Mouse (Mus musculus) midbrain, embryonic 13.5 days (tissue): ENCODE measurements at regions not wholly inside any gene's neighbourhood (a gene's known extent, or its start where the extent isn't known, plus 50 kb on each side); places are given as distances from the start of the nearest gene placed in this dataset.

Experiments
- ATAC-seq: fragments of 200-750 bp; cut with Nextera tagmentation; 2 replicates; pipeline ENCODE4 v1.8.0; 2017; ENCODE audit warnings: mild to moderate bottlenecking, moderate TSS enrichment, moderate library complexity
- H3K27ac ChIP-seq: fragments of 300-500 bp; sonication (generic); 2 replicates; pipeline ENCODE4 v1.5.1; 2015; ENCODE audit warnings: inconsistent platforms, mild to moderate bottlenecking, moderate library complexity
- H3K27me3 ChIP-seq: fragments of 300-500 bp; sonication (generic); 2 replicates; pipeline ENCODE4 v1.6.1; 2015; ENCODE audit warnings: mild to moderate bottlenecking, inconsistent platforms
- H3K36me3 ChIP-seq: fragments of 300-500 bp; sonication (generic); 2 replicates; pipeline ENCODE4 v1.6.1; 2015; ENCODE audit warnings: mild to moderate bottlenecking, inconsistent platforms
- H3K4me1 ChIP-seq: fragments of 300-500 bp; sonication (generic); replicated peaks from 2 replicates; pipeline ENCODE4 v1.6.1; 2015; ENCODE audit warnings: inconsistent platforms
- H3K4me2 ChIP-seq: fragments of 300-500 bp; sonication (generic); replicated peaks from 2 replicates; pipeline ENCODE4 v1.6.1; 2015; ENCODE audit warnings: moderate library complexity, mild to moderate bottlenecking, inconsistent platforms
- H3K4me3 ChIP-seq: fragments of 300-500 bp; sonication (generic); replicated peaks from 2 replicates; pipeline ENCODE4 v1.5.1; 2015; ENCODE audit warnings: mild to moderate bottlenecking, inconsistent platforms
- H3K9ac ChIP-seq: fragments of 300-500 bp; sonication (generic); replicated peaks from 2 replicates; pipeline ENCODE4 v1.6.1; 2015; ENCODE audit warnings: mild to moderate bottlenecking, inconsistent platforms
- H3K9me3 ChIP-seq: fragments of 300-500 bp; sonication (generic); 2 replicates; pipeline ENCODE4 v1.6.1; 2016; ENCODE audit warnings: mild to moderate bottlenecking, inconsistent platforms
- WGBS: fragments of 180-500 bp; shearing (Covaris S2); methylation state at CpG from one replicate; pipeline ENCODE4 v1.1.7; 2015; 5-methylcytosine and 5-hydroxymethylcytosine counted together

DNA sequence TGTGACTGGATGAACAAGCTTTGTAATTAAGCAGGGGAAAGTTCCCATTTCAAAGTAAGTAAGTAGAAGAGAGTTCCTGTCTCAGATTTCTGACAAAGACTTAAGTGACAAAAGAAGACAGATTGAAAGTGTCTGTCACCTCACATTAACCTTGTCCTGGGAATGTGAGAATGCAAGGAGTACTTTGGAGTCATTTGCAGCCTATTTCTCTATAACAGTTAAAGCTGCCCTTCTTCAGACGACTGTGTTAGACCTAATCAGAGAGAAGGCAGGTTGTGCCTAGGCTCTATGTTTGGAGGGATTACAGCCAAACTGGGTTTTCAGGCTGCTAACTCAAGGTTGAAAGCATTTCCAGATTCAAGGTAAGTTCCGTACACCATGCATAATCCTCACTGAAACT lies 446.5 kb downstream of the Pdgfc start:
- H3K4me1 ChIP-seq = no peaks in the 10 kb centered on the region
- H3K9ac ChIP-seq = no peak overlapping the region
- no peaks in the 10 kb centered on the region for H3K36me3 ChIP-seq
- H3K27ac ChIP-seq = no peak overlapping the region
- ATAC-seq = no peak
- H3K4me3 ChIP-seq = no peak overlapping the region
- no peaks in the 10 kb centered on the region for H3K27me3 ChIP-seq
- WGBS = 58% methylated on average over 2 of the region's 2 CpGs
- no peaks in the 10 kb centered on the region for H3K9me3 ChIP-seq
- no peak overlapping the region for H3K4me2 ChIP-seq

DNA sequence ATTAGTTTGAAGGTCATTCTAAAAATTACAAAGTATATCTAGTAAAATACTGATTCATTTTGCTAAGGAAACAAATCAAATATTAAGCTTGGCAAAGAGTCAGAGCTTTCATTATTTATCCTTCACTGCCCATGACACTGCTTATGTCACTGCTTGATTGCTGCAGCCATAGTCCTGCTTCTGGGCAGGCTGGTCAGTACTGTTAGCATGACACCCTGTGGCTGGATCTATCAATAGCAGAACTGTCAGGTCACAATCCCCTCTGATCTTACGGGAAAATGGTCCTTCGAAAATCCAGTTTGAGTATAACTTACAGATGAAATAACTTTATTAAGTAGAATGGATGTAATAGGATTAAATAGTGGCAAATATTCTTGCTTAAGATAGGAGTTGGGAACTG lies 447.1 kb downstream of the Pdgfc start:
- no peak overlapping the region for H3K27ac ChIP-seq
- H3K4me2 ChIP-seq = no peak overlapping the region
- H3K4me3 ChIP-seq = no peak overlapping the region
- ATAC-seq = no peak
- no peaks in the 10 kb centered on the region for H3K36me3 ChIP-seq
- H3K4me1 ChIP-seq = no peaks in the 10 kb centered on the region
- H3K9ac ChIP-seq = no peak overlapping the region
- no peaks in the 10 kb centered on the region for H3K27me3 ChIP-seq
- WGBS = 63% methylated on average over 2 of the region's 2 CpGs
- no peaks in the 10 kb centered on the region for H3K9me3 ChIP-seq

DNA sequence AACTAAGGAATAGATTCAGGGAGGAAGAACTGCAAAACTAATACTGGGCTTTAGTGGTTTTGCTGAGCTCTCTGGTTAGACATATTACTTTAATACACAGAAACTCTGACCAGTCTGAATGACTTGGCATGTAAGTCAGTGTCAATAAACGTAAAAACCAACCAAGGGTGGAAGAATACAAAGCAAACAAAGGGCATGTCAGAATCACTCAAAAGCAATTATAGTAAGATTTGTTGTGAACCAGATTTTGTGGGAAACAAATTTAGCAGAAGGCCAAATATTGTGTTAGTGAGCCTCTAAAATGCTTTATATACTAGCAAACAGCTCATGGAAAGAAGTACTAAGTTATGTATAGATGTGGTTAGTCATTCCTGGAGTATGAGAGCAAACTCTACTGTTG lies 427.1 kb upstream of the Ctso start:
- no peak for ATAC-seq

DNA sequence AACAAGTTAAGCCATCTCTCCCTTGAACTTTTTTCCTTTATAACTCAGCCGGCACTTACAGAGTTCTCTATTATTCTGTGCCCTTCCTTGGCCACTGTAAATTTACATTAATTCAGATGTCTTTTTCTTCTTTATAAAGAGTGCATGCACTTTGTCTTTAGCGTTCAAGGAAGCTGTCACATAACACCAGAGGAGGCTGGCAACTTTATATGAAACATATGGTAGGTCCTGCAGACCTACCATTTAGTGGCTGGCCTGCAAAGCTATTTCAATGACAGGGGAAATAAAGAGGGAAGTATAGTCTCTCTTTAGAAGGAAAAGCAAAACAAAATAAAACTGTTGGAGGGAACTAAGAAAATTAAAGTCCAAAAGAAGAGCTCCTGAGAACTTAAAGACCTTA lies 423.8 kb upstream of the Ctso start:
- Histone ChIP-seq H3K4me2 (no peak overlapping the region), H3K9me3 (no peaks in the 10 kb centered on the region), H3K27ac (no peak overlapping the region), H3K27me3 (no peaks in the 10 kb centered on the region), H3K36me3 (no peaks in the 10 kb centered on the region), H3K4me1 (no peaks in the 10 kb centered on the region), H3K4me3 (no peak overlapping the region), H3K9ac (no peak overlapping the region)
- WGBS = 48% methylated on average over 2 of the region's 2 CpGs
- no peak for ATAC-seq

More for the DNA sequence above, 427.1 kb upstream of the Ctso start:
- 69% methylated on average over 1 of the region's 1 CpGs for WGBS
- H3K36me3 ChIP-seq = no peaks in the 10 kb centered on the region
- H3K27me3 ChIP-seq = no peaks in the 10 kb centered on the region
- H3K4me3 ChIP-seq = no peak overlapping the region
- no peak overlapping the region for H3K4me2 ChIP-seq
- H3K27ac ChIP-seq = no peak overlapping the region
- no peaks in the 10 kb centered on the region for H3K9me3 ChIP-seq
- H3K4me1 ChIP-seq = no peaks in the 10 kb centered on the region
- no peak overlapping the region for H3K9ac ChIP-seq

DNA sequence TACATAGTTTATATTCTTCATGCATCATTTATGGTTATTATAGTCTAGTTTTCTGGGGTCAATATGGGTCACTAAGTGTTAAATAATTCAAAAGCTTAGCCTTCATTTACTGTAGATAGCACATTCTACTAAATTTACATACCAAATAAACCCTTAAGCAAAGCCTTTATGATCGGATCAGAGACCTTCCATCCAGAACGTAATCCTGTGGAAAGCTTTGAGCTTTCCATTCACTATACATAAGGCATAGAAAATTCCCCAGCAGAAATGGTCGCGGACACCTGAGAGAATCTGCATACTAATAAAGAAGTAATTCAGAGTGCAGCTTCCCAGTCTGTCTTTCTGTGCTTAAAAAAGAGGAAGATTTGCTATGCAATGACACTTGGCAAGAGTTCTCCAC lies 410.6 kb upstream of the Ctso start:
- Histone ChIP-seq H3K27me3 (no peaks in the 10 kb centered on the region), H3K36me3 (no peaks in the 10 kb centered on the region), H3K9ac (no peak overlapping the region), H3K4me2 (no peak overlapping the region), H3K4me3 (no peak overlapping the region), H3K9me3 (no peaks in the 10 kb centered on the region), H3K4me1 (peaks cover 5% of the 10 kb centered on the region), H3K27ac (no peak overlapping the region)
- WGBS = 13% methylated on average over 4 of the region's 4 CpGs
- ATAC-seq = peak; percentile 77

DNA sequence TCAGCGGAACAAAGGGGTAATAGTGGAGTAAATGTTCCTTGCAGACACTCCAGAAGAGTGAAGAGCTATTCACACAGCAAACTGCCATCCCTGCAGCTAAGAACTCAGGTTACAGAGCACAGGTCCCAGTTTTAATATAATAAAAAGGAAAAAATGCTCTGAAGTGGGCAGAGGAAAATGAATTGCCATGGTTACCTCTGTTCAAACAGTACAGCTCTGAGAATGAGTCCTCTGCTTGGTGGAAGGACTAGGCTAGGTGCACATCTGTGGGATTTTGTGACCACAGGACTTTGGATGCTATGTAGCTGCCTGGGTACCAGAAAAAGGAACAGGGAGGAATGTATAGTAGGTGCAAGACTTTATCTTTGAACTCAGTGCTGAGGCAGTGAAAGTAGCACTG lies 401.5 kb upstream of the Ctso start:
- Histone ChIP-seq H3K4me2 (no peak overlapping the region), H3K9me3 (no peaks in the 10 kb centered on the region), H3K4me3 (no peak overlapping the region), H3K27ac (no peak overlapping the region), H3K36me3 (no peaks in the 10 kb centered on the region), H3K4me1 (no peaks in the 10 kb centered on the region), H3K27me3 (no peaks in the 10 kb centered on the region), H3K9ac (no peak overlapping the region)
- 91% methylated on average over 1 of the region's 1 CpGs for WGBS
- ATAC-seq = no peak

DNA sequence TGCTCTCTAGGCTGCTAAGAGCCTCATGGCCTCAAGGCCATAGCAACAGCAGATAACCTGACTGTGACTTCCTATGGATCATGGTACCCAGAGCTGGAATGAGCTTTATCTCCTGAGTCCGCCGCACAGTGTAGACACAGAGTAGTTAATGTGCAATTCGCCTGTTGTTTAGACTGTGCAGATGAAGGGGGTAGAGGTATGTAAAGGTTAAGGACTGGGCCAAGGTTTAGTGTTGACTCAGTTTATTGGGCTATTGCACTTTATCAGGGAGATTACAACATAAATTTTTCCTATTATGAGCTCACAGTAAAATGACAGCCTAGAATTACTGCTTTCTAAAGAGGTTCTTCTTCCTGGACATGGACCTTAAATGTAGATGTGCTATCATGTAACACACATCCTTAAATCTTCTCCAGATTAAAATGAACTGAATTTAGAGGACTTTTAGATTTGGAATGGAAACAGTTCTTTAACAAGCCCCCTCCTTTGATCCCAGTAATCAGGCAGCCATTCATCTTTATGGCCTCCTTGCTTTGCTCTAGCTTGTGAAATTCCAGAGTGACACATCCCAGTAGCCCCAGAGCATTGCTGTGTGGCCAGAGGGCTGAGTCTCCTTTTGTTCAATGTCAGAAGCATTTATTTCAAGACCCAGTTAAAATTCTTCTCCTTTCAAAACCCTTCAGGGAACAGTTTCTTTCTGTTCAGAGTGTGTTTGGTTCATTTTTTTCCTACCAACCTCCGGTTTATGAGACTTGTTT lies 396.8 kb upstream of the Ctso start:
- Histone ChIP-seq H3K27ac (no peak overlapping the region), H3K4me2 (no peak overlapping the region), H3K27me3 (no peaks in the 10 kb centered on the region), H3K4me3 (no peak overlapping the region), H3K9me3 (no peaks in the 10 kb centered on the region), H3K36me3 (no peaks in the 10 kb centered on the region), H3K4me1 (no peaks in the 10 kb centered on the region), H3K9ac (no peak overlapping the region)
- no peak for ATAC-seq
- 82% methylated on average over 4 of the region's 4 CpGs for WGBS

DNA sequence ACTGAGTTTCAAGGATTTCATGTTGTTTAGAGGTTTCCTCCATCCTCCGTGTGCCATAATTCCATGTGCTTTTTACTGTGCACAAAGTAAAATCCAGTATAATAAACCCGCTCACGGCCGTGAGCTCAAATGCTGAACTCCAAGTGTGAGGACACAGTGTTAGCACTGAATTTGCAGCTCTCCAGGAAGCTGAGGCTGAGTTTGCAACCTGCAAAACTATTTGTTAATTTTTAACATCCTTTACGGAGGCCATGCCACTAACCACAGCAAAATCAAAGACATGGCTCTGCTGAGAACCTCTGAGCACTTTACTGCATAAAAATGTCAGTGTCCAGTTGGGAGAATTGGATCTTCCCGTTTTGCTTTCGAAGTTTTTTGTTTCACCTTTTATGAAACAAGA lies 377.6 kb upstream of the Ctso start:
- no peak overlapping the region for H3K4me3 ChIP-seq
- no peaks in the 10 kb centered on the region for H3K27me3 ChIP-seq
- no peaks in the 10 kb centered on the region for H3K9me3 ChIP-seq
- no peak overlapping the region for H3K27ac ChIP-seq
- ATAC-seq = no peak
- WGBS = 83% methylated on average over 7 of the region's 7 CpGs
- no peaks in the 10 kb centered on the region for H3K36me3 ChIP-seq
- no peaks in the 10 kb centered on the region for H3K4me1 ChIP-seq
- no peak overlapping the region for H3K9ac ChIP-seq
- H3K4me2 ChIP-seq = no peak overlapping the region

DNA sequence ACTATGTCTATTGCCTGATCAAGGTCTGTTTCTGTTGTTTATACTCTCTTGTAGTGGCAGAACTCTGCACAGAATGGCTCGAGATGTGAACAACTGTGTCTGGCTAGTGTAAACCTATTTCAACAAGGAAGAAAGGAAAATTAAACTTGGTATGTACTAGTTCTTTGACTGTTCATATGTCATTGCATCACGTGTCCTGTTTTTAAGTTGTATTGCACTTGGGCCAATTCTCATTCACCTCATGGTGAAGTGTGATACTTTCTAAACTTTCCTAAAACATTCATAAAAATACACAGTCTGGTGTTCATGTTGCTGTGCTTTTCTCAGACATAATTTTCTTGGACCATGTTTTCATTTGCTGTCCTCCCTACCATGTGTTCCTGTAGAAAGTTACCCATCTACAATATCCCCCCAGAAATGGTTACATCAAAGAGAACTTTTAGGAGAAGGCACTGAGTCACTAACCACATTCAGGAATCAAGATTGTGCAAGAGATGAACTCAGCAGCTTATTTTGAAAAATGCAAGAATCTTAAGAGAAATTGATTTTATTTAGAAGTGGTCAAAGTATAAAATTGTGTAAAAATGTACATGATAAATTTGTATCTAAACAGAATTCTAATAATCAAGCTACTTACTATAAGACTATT lies 369.7 kb upstream of the Ctso start:
- Histone ChIP-seq H3K4me3 (no peak overlapping the region), H3K27ac (no peak overlapping the region), H3K4me1 (no peaks in the 10 kb centered on the region), H3K9ac (no peak overlapping the region), H3K4me2 (no peak overlapping the region), H3K27me3 (no peaks in the 10 kb centered on the region), H3K9me3 (no peaks in the 10 kb centered on the region), H3K36me3 (no peaks in the 10 kb centered on the region)
- ATAC-seq = no peak
- 92% methylated on average over 2 of the region's 2 CpGs for WGBS

DNA sequence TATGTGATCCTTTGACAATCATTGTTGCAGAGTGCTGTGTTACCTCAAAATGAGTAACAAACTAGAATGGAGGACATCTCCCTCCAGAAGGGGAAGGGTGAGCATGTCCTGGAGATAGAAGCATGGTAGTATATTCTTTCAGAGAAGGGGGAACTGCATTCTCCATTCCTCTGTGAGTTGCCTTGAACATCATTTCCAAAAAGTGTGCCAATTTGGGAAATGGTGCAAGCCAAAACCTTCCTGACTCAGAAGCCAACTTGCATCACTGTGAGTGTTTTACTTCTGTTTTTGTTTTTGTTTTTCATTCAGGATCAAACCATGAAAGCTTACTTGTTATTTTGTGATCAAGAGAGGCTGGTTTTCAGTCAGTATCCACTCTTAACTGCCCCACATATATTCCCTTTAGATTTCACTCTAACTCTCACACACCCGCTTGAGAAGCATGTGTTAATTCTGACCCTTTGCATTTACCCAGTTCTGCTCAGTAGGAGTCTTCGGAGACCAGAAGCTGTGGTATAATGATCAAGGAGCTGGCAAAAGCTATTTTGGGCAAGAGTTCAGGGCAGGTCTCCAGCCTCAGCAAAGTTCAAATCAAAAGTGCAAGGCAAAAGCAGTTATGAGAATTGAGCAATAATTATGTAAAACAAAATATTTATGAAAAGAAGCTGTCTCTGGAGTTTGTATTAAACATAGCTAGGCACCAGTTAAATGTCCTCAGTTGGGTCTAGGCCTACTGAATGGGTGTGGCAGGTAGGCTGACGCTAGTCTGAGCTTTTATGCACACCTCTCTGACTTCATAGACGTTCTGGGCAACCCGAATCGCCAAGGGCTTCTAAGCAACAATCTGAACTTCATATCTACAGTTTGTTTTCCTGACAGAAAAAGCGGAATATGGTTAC lies 368.3 kb upstream of the Ctso start:
- 86% methylated on average over 7 of the region's 7 CpGs for WGBS

DNA sequence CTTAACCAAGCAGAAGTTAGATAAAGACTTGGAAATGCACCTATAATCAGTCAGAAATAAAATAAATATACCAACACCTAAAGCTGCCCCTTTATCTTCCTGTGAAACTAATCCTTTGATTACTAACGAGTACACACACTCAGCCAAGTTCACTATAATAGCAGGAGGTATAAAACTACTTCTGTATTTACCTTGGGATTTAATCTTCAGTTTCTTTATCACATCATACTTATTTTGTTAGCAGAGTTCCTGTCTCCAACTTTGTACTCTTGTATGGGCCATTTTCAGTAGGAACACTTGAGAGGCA lies 367.7 kb upstream of the Ctso start:
- no peak overlapping the region for H3K4me2 ChIP-seq
- no peaks in the 10 kb centered on the region for H3K4me1 ChIP-seq
- no peak overlapping the region for H3K9ac ChIP-seq
- no peaks in the 10 kb centered on the region for H3K27me3 ChIP-seq
- no peaks in the 10 kb centered on the region for H3K36me3 ChIP-seq
- no peak for ATAC-seq
- no peak overlapping the region for H3K4me3 ChIP-seq
- 74% methylated on average over 1 of the region's 1 CpGs for WGBS
- H3K9me3 ChIP-seq = no peaks in the 10 kb centered on the region
- no peak overlapping the region for H3K27ac ChIP-seq

More for the DNA sequence above, 368.3 kb upstream of the Ctso start:
- Histone ChIP-seq H3K27ac (no peak overlapping the region), H3K4me3 (no peak overlapping the region), H3K9me3 (no peaks in the 10 kb centered on the region), H3K4me1 (no peaks in the 10 kb centered on the region), H3K27me3 (no peaks in the 10 kb centered on the region), H3K4me2 (no peak overlapping the region), H3K9ac (no peak overlapping the region), H3K36me3 (no peaks in the 10 kb centered on the region)
- no peak for ATAC-seq

DNA sequence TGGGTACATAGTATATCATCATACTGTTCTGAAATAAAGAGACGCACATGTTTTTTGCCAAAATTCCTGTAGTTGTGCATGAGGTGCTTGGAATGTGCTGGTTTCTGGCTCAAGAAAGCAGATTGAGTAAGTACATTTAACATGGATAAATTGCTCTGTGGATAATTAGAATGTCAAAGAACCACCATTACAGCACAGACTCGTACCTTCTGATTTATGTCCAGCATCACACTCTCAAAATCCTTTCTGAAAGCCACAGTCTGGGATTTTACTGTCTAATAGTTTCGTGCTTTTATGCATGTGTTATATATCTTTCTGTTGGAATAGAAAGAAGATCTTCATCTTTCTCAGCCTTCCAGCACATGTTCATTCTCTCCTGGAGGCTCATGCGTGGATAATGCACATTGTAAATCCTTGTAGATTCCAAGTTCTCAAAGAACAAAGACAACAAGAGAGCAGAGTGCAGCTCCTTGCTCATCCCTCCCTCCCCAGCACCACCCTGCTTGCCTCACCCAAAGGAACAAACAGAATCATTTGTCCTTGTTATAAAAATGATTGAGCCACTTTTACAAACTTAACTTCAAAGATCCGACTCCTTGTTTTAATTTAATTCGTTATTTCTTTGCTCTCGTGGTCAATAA lies 348.9 kb upstream of the Ctso start:
- H3K9ac ChIP-seq = no peak overlapping the region
- no peak for ATAC-seq

More for the DNA sequence above, 348.9 kb upstream of the Ctso start:
- Histone ChIP-seq H3K4me3 (no peak overlapping the region), H3K4me2 (no peak overlapping the region), H3K4me1 (no peaks in the 10 kb centered on the region), H3K27me3 (no peaks in the 10 kb centered on the region), H3K36me3 (no peaks in the 10 kb centered on the region), H3K27ac (no peak overlapping the region), H3K9me3 (no peaks in the 10 kb centered on the region)
- WGBS = 73% methylated on average over 7 of the region's 7 CpGs
